Mouse (Mus musculus) layer of hippocampus, adult 2 months (tissue): Measurements from ENCODE around the gene Gon7. TPM values are rescaled to one million over a fixed set of nuclear protein-coding genes. Genes with fewer than 3 reads are reported as not detected.

Source experiments
- DNase-seq, 2 experiments: peaks; one replicate each; pipeline ENCODE4 v3.0.0; 2022; ENCODE audit warnings: low spot score in 2 of 2
- H3K27ac ChIP-seq: fragments of 200-600 bp; 2 replicates; pipeline ENCODE4 v1.8.1; 2022
- H3K4me3 ChIP-seq: fragments of 200-600 bp; 2 replicates; pipeline ENCODE4 v1.8.1; 2022; ENCODE audit warnings: mild to moderate bottlenecking
- CTCF ChIP-seq: fragments of 200-600 bp; conservative IDR thresholded peaks from 2 replicates; pipeline ENCODE4 v1.8.1; 2022; ENCODE audit warnings: antibody characterized with exemption, mild to moderate bottlenecking, moderate library complexity
- long read RNA-seq, 2 experiments: library from polyadenylated mRNA; stranded (forward); transcript quantifications; one replicate each; pipeline ENCODE4 v2.0.0; 2021; ENCODE audit warnings: borderline mapping rate in 2 of 2
- total RNA-seq, 2 experiments: library from RNA; stranded (reverse); gene quantifications; 2 replicates each; pipeline ENCODE4 v1.2.3; 2021

Gene Gon7
- 10 to 100 TPM; 13.2 to 13.4 TPM for total RNA-seq
- long read RNA-seq, experiment 1, transcript Gon7-201 (2 exons, 1,152 nt), result major isoform, 6 of 6 reads
- long read RNA-seq, experiment 1, partial matches to known transcripts, result 0 of 6 reads
- long read RNA-seq, experiment 1, other reads (novel, unspliced or antisense), result 0 of 6 reads
- long read RNA-seq, experiment 2, transcript Gon7-201 (2 exons, 1,152 nt), result major isoform, 10 of 10 reads
- long read RNA-seq, experiment 2, partial matches to known transcripts, result 0 of 10 reads
- long read RNA-seq, experiment 2, other reads (novel, unspliced or antisense), result 0 of 10 reads

- TF ChIP-seq CTCF, result peak; percentile 71
- DNase-seq, result peak; percentile 97
- Histone ChIP-seq H3K27ac (peak within 1 kb of the TSS; percentile 92), H3K4me3 (peak within 1 kb of the TSS; percentile 80)
Measured at GRCm38 (mm10) chr12:102757689-102758402, at the start of gene Gon7, which contains the start of the genes Gm28051 and Ubr7. TSS of gene Gon7 (minus strand) at chr12:102757803. TSS of gene Gm28051 (minus strand) at chr12:102757765. TSS of gene Ubr7 (plus strand) at chr12:102757967.

GRCm38 (mm10) chr12:102799528-102799927 lies 41.9 kb upstream of the Gon7 start:
- no peak for DNase-seq
- TF ChIP-seq CTCF, result no peak
- Histone ChIP-seq H3K4me3 (no peak overlapping the region), H3K27ac (no peak overlapping the region)

GRCm38 (mm10) chr12:102787927-102788326 lies 30.3 kb upstream of the Gon7 start:
- Histone ChIP-seq H3K27ac (no peak overlapping the region), H3K4me3 (no peak overlapping the region)
- TF ChIP-seq CTCF, result no peak
- no peak for DNase-seq

- H3K4me3 ChIP-seq, result no peak overlapping the region
- H3K27ac ChIP-seq, result peak overlapping the region; percentile 65; the same call in 1 of the 2 replicates
- TF ChIP-seq CTCF, result no peak
- DNase-seq, result peak; percentile 37 to 59
Measured at GRCm38 (mm10) chr12:102785593-102785985, 28.0 kb upstream of the Gon7 start.

- no peak for DNase-seq
- TF ChIP-seq CTCF, result no peak
- Histone ChIP-seq H3K27ac (peak overlapping the region; percentile 65; the same call in 1 of the 2 replicates), H3K4me3 (no peak overlapping the region)
Measured at GRCm38 (mm10) chr12:102784899-102785592, 27.4 kb upstream of the Gon7 start.

- no peak for TF ChIP-seq CTCF
- DNase-seq, result no peak
- Histone ChIP-seq H3K4me3 (no peak overlapping the region), H3K27ac (no peak overlapping the region)
Measured at GRCm38 (mm10) chr12:102782841-102783240, 25.2 kb upstream of the Gon7 start.

- TF ChIP-seq CTCF, result peak; percentile 53
- no peak overlapping the region for H3K4me3 ChIP-seq
- no peak for DNase-seq
- no peak overlapping the region for H3K27ac ChIP-seq
Measured at GRCm38 (mm10) chr12:102779452-102779851, 21.8 kb upstream of the Gon7 start.

GRCm38 (mm10) chr12:102778151-102778550 lies 20.5 kb upstream of the Gon7 start:
- TF ChIP-seq CTCF, result no peak
- no peak overlapping the region for H3K4me3 ChIP-seq
- H3K27ac ChIP-seq, result no peak overlapping the region
- DNase-seq, result no peak

- no peak for DNase-seq
- TF ChIP-seq CTCF, result no peak
- Histone ChIP-seq H3K27ac (no peak overlapping the region), H3K4me3 (no peak overlapping the region)
Measured at GRCm38 (mm10) chr12:102776035-102776434, 18.4 kb upstream of the Gon7 start.

GRCm38 (mm10) chr12:102772676-102773075 lies 15.1 kb upstream of the Gon7 start:
- Histone ChIP-seq H3K27ac (no peak overlapping the region), H3K4me3 (no peak overlapping the region)
- DNase-seq, result no peak
- no peak for TF ChIP-seq CTCF

GRCm38 (mm10) chr12:102771601-102772000 lies 14.0 kb upstream of the Gon7 start:
- H3K4me3 ChIP-seq, result no peak overlapping the region
- no peak for TF ChIP-seq CTCF
- DNase-seq, result no peak
- no peak overlapping the region for H3K27ac ChIP-seq

- peak; percentile 53 for TF ChIP-seq CTCF
Measured at GRCm38 (mm10) chr12:102769000-102769399, 11.4 kb upstream of the Gon7 start.

GRCm38 (mm10) chr12:102763696-102764095 lies 6.1 kb upstream of the Gon7 start:
- DNase-seq, result no peak
- no peak for TF ChIP-seq CTCF
- Histone ChIP-seq H3K4me3 (no peak overlapping the region), H3K27ac (no peak overlapping the region)

More at GRCm38 (mm10) chr12:102769000-102769399, 11.4 kb upstream of the Gon7 start:
- Histone ChIP-seq H3K27ac (no peak overlapping the region), H3K4me3 (no peak overlapping the region)
- no peak for DNase-seq
